Mouse (Mus musculus) Patski (cell line): ENCODE data around the gene Gpr182. TPM values are rescaled to one million over a fixed set of nuclear protein-coding genes. Genes with fewer than 3 reads are reported as not detected.

Experiments used
- ATAC-seq: fragments of 100-300 bp; one replicate; pipeline ENCODE4 v1.8.0; 2021
- CTCF ChIA-PET: fragments of 350-600 bp; sonication (Branson Sonifier 250); formaldehyde crosslinking; loops from one replicate; lab custom pipeline; 2022; ENCODE audit warnings: inconsistent platforms; lab: Charles Lee
- POLR2A ChIA-PET: fragments of 350-600 bp; sonication (Branson Sonifier 250); formaldehyde crosslinking; loops from one replicate; lab custom pipeline; 2022; ENCODE audit warnings: antibody characterized with exemption, inconsistent platforms; lab: Charles Lee
- DNase-seq: peaks from one replicate; pipeline ENCODE4 v3.0.0-alpha.2; 2011; ENCODE audit warnings: low read depth, low spot score
- H3K27me3 ChIP-seq: fragments of 371-371 bp; one replicate; pipeline ENCODE4 v1.5.1; 2021
- CTCF ChIP-seq: fragments of 100-300 bp; IDR thresholded peaks from one replicate; pipeline ENCODE4 v1.5.1; 2021
- in situ Hi-C: fragments of 300-500 bp; cut with MboI; formaldehyde crosslinking; loops from 3 replicates; pipeline ENCODE4 v1.11.1; 2018; ENCODE audit warnings: low pct_unique_long_range_greater_than_20kb, mixed read lengths
- polyA plus RNA-seq: library from polyadenylated mRNA; unstranded; gene quantifications from one replicate; pipeline ENCODE4 v1.2.3, GENCODE M21; 2021

Gpr182 gene
- polyA plus RNA-seq, 1 experiment from 2014 or later = 0.49 TPM

GRCm38 (mm10) chr10:127739083-127739660 is 12.4 kb downstream of the Gpr182 start, which contains the start of gene Zbtb39:
TSS of gene Zbtb39 (plus strand) at chr10:127739538.
- H3K27me3 ChIP-seq = no peaks in the 10 kb centered on the region
- ATAC-seq = peak; percentile 83

GRCm38 (mm10) chr10:127738151-127738882 is 13.2 kb downstream of the Gpr182 start:
- H3K27me3 ChIP-seq = no peaks in the 10 kb centered on the region
- no peak for DNase-seq
- POLR2A ChIA-PET = interaction anchor here (0.6 to 1.0 kb wide), 2 partner anchors 96 to 116 kb away, joined by 3 read pairs; no protein-coding TSS in a partner anchor
- CTCF ChIA-PET = interaction anchor here (0.7 to 2.6 kb wide), 6 partner anchors 11 to 198 kb away, joined by 3 to 19 read pairs (median 3); no protein-coding TSS in a partner anchor
- no peak for ATAC-seq
- no peak for TF ChIP-seq CTCF
- in situ Hi-C loops = loop anchor here (5.0 to 10.0 kb wide), 3 partner anchors 51 to 266 kb away; partner anchors contain the start of genes Hsd17b6 and Stat6

More at GRCm38 (mm10) chr10:127739083-127739660, 12.4 kb downstream of the Gpr182 start, which contains the start of gene Zbtb39:
- no peak for DNase-seq
- CTCF ChIA-PET = interaction anchor here (0.7 to 2.6 kb wide), 5 partner anchors 12 to 197 kb away, joined by 3 to 19 read pairs (median 3); no protein-coding TSS in a partner anchor
- no peak for TF ChIP-seq CTCF
- in situ Hi-C loops = loop anchor here (5.0 to 10.0 kb wide), 3 partner anchors 52 to 266 kb away; partner anchors contain the start of genes Hsd17b6 and Stat6
- POLR2A ChIA-PET = interaction anchor here (0.6 kb wide), 2 partner anchors 97 to 258 kb away, joined by 3 to 14 read pairs; no protein-coding TSS in a partner anchor

GRCm38 (mm10) chr10:127737552-127737951 is 14.0 kb downstream of the Gpr182 start:
- no peak for TF ChIP-seq CTCF
- ATAC-seq = no peak

GRCm38 (mm10) chr10:127736916-127737315 is 14.6 kb downstream of the Gpr182 start:
- ChIA-PET POLR2A (interaction anchor here (0.5 kb wide), 1 partner anchor 270 kb away, joined by 6 read pairs; no protein-coding TSS in a partner anchor), CTCF (interaction anchor here (1.0 to 2.6 kb wide), 2 partner anchors 199 kb away, joined by 3 to 19 read pairs; no protein-coding TSS in a partner anchor)
- no peak for TF ChIP-seq CTCF
- in situ Hi-C loops = loop anchor here (5.0 to 10.0 kb wide), 3 partner anchors 50 to 268 kb away; partner anchors contain the start of genes Hsd17b6 and Stat6
- ATAC-seq = no peak
- DNase-seq = no peak
- no peaks in the 10 kb centered on the region for H3K27me3 ChIP-seq

More at GRCm38 (mm10) chr10:127737552-127737951, 14.0 kb downstream of the Gpr182 start:
- ChIA-PET CTCF (interaction anchor here (1.1 to 2.6 kb wide), 2 partner anchors 31 to 198 kb away, joined by 3 to 19 read pairs; no protein-coding TSS in a partner anchor), POLR2A (interaction anchor here (0.5 kb wide), 1 partner anchor 12 kb away, joined by 5 read pairs; no protein-coding TSS in a partner anchor)
- no peak for DNase-seq
- H3K27me3 ChIP-seq = no peaks in the 10 kb centered on the region
- in situ Hi-C loops = loop anchor here (5.0 to 10.0 kb wide), 3 partner anchors 50 to 267 kb away; partner anchors contain the start of genes Hsd17b6 and Stat6

GRCm38 (mm10) chr10:127736266-127736665 is 15.3 kb downstream of the Gpr182 start:
- TF ChIP-seq CTCF = no peak
- in situ Hi-C loops = loop anchor here (5.0 to 10.0 kb wide), 3 partner anchors 49 to 269 kb away; partner anchors contain the start of genes Hsd17b6 and Stat6
- H3K27me3 ChIP-seq = no peaks in the 10 kb centered on the region
- ChIA-PET CTCF (interaction anchor here (0.7 to 1.4 kb wide), 3 partner anchors 165 to 220 kb away, joined by 3 to 4 read pairs (median 3); no protein-coding TSS in a partner anchor), POLR2A (no interaction called here)
- DNase-seq (no peak), ATAC-seq (no peak)

- POLR2A ChIA-PET = interaction anchor here (0.6 kb wide), 1 partner anchor 29 kb away, joined by 5 read pairs; the partner anchor contains the start of gene Myo1a
- no peak for TF ChIP-seq CTCF
- peaks cover 5% of the 10 kb centered on the region for H3K27me3 ChIP-seq
- DNase-seq (no peak), ATAC-seq (no peak)
- in situ Hi-C loops = loop anchor here (10.0 kb wide), 1 partner anchor 270 kb away; the partner anchor contains the start of gene Hsd17b6
- CTCF ChIA-PET = interaction anchor here (0.9 to 1.5 kb wide), 2 partner anchors 11 to 14 kb away, joined by 3 to 5 read pairs; no protein-coding TSS in a partner anchor
Measured at GRCm38 (mm10) chr10:127734434-127734833, 17.1 kb downstream of the Gpr182 start.

- POLR2A ChIA-PET = no interaction called here
- TF ChIP-seq CTCF = no peak
- no peak for ATAC-seq
- CTCF ChIA-PET = no interaction called here
- in situ Hi-C loops = loop anchor here (10.0 kb wide), 1 partner anchor 273 kb away; the partner anchor contains the start of gene Hsd17b6
- peaks cover 21% of the 10 kb centered on the region for H3K27me3 ChIP-seq
- DNase-seq = no peak
Measured at GRCm38 (mm10) chr10:127731397-127731796, 20.1 kb downstream of the Gpr182 start.

- no peak for DNase-seq
- peaks cover 23% of the 10 kb centered on the region for H3K27me3 ChIP-seq
- no peak for TF ChIP-seq CTCF
- ChIA-PET CTCF (no interaction called here), POLR2A (no interaction called here)
- ATAC-seq = no peak
- in situ Hi-C loops = loop anchor here (10.0 kb wide), 1 partner anchor 274 kb away; the partner anchor contains the start of gene Hsd17b6
Measured at GRCm38 (mm10) chr10:127730933-127731310, 20.6 kb downstream of the Gpr182 start.

GRCm38 (mm10) chr10:127730285-127730932 is 21.1 kb downstream of the Gpr182 start:
- in situ Hi-C loops = loop anchor here (10.0 kb wide), 1 partner anchor 274 kb away; the partner anchor contains the start of gene Hsd17b6
- POLR2A ChIA-PET = no interaction called here
- H3K27me3 ChIP-seq = peaks cover 28% of the 10 kb centered on the region
- no peak for ATAC-seq
- no peak for DNase-seq
- no peak for TF ChIP-seq CTCF
- CTCF ChIA-PET = interaction anchor here (0.7 kb wide), 1 partner anchor 207 kb away, joined by 3 read pairs; no protein-coding TSS in a partner anchor
